Mouse (Mus musculus) CD4-positive, CD25-positive, alpha-beta regulatory T cell, adult 4 months (primary cell): ENCODE measurements around the gene Pnma1. TPM values are rescaled to one million over a fixed set of nuclear protein-coding genes. Genes with fewer than 3 reads are reported as not detected.

Source experiments
- ATAC-seq: one replicate; pipeline ENCODE4 v1.8.0; 2017
- polyA plus RNA-seq, 2 experiments: library from polyadenylated mRNA; unstranded; fragments of 100-300 nt; shearing (Covaris generic); gene quantifications; one replicate each; pipeline ENCODE4 v1.2.1; 2017

Gene Pnma1
- not detected for polyA plus RNA-seq

DNA sequence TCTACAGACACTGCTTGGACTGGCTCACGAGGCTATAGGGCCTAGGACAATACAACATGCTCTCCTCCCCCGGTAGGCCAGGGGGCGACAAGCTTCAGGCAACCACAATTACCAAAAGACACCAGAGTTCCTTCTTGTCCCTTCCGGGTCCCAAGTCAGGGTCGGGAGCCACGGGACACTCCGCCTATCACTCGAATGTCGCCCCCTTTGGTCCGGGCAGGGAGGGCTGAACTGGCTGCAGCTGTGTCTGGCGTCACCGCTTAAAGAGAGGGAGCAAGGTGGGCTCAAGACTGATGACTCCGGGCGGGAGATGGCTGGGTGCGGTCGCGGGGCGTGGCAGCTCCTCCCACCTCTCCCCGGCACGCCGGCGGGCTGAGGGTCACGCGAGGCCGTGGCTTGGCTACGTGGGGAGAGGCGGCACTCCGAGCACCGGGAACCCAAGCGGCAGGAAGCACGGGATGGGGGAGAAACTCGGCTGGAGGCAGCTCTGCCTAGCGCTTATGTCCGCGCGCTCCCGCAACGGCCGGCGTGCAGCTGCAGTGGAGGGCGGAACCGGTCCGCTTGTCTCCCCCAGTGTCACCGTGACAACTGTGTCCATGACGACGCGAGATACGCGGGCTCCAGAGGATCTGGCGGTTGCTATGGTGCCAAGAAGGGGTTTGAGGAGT, at the start of gene Pnma1:
TSS of gene Pnma1 (minus strand) at position 536 of the 668 bp plus-strand sequence.
- ATAC-seq, result peak; percentile 67

DNA sequence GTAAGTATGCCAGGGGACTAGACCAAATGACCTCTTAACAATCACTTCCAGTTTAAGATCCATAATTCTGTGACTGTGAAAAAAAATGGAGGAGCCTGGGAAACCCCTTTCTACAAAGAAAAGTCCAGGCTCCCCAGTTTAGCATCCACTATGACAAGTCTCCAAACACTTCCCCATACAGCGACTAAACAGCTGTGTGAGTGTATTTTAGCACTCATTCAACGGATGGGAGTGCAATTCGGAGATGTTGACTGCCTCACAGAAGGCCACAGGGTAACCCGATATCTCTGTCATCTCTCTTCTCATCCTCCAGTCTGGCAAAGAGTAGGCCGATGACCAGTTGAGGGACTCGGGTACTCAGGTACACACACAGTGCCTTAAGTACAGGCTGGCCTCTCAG, 46.9 kb upstream of the Pnma1 start:
- no peak for ATAC-seq

DNA sequence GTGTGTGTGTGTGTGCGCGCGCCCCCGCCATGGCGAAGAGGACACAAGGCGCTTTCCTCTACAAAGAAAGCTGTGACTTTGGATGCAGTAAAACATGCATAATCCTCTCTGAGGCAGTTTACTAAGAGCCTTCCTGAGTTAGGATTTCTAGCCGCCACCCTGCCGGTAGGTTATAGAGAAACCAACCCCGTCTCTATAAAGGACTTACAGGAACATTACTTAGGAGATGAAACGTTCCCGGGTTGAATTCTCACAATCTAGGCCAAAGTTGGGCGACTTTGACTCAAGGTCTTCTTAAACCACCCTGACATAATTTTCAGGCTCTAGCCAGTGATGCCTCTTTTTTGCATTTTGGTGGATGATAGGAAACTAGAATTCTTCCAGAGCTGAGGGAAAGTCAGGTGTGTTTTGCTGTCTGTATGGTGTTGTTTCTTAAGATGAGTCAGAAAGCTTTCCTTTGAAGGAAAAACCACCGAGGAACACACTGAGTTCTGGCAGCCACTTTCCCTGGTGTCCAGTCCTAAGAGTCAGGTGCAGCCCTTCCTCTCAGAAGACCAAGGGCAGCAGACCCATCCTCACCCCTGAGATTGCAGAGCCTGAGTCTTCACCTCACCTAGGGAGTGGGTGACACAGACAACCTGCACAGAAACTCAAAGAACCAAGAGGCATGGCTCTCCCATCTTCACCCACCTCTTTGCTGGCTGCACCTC, 46.3 kb upstream of the Pnma1 start:
- peak; percentile 2 for ATAC-seq

DNA sequence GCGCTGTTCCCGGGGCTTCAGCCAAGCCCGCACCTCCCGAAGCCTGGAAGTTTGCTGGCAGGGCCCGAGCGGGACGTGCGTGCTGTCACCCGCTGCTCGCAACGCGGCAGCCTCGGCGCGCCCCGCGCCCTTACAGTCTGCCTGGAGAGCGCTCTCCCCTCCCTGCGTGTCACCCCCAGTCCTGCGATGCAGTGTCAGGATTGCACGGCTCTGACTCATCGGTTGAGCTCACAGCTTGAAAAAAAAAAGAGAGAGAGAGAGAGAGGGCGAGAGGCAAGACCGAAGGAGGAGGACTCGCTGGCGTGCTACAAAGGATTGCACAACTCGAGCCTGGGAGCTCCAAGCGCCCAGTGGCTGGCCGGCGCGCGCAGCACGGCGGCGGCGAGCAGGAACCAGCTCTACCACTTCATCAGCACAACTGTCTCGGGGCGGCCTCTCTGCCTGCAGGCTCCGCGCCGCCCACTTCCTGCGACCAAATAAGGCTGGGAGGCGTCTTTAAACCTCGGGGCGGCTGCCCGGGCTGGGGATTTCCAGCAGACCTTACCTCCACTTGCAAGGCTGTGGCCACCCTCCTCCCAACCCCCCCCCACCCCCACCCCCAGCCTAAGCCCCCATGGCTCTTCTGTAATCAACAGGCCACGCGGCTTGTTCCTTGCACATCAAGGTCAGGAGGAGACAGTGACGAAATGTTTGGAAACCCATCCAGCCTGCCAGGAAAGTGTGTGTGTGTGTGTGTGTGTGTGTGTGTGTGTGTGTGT, 45.5 kb upstream of the Pnma1 start:
- peak; percentile 89 for ATAC-seq

DNA sequence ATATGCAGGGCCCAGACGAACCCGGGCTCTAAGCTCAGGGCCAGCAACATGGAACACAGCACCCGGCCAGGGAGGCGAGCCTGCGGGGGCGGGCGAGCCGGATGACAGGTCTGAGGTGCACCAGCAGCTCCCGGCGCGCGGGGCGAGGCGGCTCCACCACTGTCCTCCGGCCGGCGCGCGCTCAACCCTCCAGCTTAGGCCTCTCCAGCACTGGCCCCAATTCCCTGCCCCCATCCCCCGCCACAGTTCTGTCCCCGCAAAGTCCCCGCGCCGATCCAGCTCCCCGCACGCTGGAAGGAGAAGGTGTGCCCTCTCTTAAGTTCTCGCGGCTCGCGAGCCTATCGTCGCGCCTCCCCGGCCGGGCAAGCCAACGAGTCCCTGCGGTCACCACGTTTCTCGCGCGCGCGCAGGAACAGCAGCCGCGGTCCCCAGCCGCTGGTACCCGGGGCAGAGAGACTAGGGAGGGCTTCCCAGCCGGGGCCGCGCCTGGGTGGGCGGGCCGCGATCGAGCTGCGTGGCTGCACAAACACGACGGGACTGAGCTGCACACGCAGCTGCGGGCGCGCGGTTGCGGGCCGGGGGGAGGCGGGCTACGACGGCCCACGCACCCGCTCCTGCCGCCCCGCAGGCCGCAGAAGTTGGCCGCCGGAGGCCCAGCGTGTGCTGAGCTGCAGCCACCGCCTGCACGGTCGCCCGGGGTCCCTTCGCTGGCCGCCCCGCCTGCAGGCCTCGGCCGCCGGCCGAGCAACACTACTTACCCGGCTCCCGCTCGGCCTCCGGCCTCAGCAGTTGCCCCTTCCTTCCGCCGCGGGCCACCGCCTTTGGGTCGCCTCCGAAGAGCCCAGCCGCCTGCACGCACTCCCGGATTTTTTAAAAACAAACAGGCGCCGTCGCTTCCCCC, 44.7 kb upstream of the Pnma1 start:
- peak; percentile 28 for ATAC-seq

DNA sequence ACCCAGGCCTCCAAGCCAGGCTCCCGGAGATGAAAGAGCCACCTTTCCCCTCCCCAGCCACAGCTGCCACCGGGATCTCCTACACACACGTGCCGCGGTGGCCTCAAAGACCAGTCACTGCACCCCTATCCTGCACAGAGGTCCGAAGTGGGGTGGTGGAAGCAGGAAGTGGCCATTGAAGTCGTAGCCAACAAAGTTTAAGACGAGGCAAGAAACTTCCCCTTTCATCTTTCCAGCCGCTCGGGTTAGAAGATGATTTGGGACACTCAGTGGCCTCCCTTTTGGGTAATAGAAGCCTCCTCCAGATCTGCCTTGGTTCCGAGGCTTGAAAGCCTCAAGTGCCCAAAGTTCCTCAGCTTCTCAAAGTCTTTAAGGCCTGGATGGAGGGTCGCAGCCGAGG, 44.0 kb upstream of the Pnma1 start:
- ATAC-seq, result no peak

DNA sequence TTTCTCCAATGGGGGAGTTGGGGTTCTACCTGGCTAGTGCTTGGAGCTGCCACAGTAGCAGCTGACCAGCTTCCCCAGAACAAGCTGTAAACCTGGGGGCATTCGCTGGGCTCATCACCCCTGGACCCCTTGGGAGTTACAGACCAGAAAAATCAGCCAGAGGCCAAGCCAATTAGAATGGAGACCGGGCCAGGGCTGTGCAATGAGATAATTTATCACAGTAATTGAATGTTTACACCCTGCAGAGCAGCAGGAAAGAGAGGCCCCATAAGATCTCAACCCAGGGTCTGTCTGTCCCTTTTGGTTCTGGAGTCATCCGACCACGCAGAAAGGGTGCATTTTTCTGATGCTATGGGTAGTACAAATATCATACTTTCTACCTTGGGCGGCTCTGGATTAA, 43.5 kb upstream of the Pnma1 start:
- no peak for ATAC-seq

DNA sequence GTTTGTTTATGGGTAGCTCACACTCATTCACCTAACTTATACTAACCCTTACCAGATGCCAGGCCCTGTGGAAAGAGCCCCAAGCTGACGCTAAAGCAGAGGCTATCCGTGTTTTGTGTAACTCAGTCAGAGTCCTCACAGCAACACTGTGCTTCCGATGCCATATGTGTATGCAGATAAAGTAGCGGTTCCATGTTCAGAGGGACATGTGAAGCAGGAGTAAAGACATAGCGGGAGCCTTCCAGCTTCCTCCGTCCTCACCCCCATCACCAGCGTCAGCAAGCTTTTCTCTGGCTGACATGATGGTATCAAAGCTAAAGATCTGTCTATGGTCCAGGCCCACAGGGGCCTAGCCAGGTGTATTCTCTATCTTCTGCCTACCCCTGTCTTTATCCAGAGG, 42.9 kb upstream of the Pnma1 start:
- no peak for ATAC-seq

DNA sequence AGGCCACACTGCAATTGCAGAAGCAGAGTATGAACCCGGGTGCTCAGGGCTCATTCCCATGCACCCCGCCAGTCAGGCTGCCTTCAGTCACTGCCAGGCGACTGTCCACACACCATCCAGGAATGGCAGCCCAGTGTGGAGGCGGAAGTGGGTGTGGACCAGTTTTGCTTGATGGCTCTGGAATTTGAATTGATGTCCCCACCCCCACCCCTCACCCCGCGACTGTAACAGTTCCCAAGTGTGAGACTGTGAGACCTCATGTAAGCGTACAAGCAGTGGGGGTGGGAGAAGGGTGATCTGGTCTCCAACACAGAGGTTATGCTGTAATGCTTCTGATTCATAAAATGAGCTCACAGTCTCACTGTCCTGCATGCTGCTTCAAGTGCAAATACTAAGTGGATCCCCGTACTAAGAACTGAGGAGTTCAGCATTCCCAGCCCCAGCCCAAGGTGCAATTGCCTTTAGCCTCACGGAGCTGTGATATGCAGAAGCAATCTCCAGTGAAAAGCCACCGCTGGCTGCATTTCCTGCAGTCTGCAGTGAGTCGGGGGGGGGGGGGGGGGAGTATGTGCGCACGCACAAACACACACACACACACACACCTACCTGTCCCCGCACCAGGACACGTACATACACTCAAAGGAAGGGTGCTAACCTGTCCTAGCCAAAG, 42.0 kb upstream of the Pnma1 start:
- ATAC-seq, result no peak

DNA sequence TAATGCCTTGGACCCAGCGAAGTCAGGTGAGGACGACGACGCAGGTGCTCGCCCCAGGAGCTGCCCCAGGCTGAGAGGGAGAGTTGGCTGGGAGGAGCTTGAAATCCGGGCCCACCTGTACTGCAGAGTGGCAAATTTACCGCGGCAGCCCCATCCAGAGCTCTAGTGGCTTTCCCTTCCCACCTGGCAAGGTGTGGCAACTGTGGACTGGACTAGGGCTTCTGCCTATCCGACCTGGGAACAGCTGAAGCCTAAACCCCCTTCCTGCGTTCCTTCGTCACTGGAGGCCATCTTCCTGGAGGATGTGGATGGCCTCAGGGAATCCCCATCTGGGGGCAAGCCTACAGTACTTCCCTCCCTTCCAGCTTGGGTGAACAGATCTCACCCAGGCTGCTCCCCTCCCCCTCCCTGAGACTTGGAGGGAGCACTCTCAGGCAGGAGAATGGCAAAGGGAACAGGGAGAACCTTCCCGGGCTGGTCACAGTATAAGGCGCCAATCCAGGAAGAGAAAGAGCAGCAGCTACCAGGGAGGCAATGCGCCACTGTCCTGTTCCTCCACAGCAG, 40.7 kb upstream of the Pnma1 start:
- no peak for ATAC-seq

DNA sequence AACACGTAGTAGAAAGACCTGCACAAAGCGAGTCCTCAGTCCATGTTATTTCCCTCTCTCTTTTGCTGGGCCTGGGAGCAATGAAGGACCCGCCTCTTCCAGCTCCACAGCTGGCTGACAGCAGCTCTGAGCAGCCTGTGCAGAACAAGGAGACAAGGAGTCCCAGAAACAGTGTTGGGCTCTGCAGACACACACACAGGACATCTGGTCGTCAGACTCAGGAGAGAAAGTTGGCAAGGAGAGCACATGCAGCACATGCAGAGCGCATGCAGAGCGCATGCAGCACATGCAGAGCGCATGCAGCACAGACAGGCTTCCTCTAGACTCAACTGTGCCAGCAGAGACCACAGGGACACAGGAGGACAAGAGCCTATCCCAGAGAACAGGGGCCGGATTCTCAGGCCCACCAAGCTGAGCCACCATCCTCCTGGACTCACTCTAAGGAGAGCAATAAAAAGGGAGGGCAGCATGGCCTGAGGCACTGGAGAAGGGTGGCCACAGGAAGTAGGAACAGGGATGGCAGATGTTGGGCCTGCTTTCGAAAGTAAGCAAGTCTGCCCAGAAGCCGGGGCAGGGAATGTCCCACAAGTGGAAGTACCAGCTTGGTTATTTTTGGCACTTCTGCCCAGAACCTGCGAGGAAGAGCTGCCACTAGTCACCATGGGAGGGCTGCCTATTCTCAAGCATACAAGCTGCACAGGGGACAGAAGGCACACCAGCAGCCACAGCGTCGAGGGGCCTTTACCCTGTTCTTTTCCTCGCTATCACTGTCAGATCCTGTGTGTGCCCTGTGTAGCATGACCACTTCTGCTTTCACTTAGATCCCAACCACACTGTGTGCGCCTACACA, 39.7 kb upstream of the Pnma1 start:
- ATAC-seq, result no peak

DNA sequence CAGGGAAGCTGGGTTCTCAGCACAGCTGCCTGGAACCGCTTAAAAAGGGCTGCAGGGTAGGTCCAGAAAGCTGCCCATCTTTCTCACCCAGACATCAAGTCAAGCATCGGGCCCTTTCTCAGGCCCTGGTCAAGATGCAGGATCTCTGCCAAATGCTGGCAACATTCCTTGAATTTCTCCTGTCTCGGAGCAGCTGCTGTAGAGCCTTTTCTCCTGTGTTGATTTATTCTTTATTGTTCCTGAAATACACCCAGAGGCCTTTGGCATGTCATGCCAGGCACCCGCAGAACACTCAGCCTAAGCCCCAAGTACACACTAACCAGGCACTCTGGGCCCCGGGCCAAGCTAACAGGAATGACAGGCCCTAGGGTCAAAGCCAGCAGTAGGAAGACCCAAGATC, 38.7 kb upstream of the Pnma1 start:
- no peak for ATAC-seq

DNA sequence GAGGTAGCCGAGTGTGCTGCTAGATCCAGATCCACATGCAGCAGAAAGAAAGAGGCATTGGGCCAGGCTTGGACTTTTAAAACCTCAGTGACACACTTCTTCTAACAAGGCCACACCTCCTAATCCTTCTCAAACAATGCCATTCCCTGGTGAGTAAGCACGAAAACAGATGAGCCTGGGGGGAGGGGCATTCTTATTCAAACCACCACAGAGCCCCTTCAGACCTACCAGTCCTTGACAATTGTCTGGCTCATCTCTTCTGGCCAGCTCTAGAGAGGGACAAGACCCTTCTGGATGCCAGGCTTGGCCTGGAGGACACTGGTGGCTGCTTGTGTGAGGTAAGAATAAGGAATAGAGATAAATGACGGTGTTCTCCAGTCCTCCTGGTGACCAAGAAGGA, 38.2 kb upstream of the Pnma1 start:
- ATAC-seq, result no peak

DNA sequence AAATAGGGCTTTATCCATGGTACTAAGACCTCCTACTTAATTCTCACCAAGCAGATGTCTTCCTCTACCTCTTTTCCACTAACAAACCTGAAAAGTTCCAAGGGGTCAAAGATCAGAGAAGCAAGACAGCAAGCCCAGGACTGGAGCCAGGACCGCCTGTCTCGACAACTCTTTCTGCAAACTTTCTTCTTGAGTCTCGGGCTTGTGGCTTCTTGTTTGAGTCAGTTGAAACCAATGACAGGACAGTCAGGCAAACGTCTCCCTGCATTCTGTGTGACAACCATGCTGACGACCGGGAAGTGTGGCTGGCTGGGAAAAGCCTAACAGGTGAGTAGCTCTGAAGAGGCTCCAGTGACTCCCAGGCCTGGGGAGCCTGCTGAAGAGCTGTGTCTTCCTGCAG, 37.3 kb upstream of the Pnma1 start:
- no peak for ATAC-seq

DNA sequence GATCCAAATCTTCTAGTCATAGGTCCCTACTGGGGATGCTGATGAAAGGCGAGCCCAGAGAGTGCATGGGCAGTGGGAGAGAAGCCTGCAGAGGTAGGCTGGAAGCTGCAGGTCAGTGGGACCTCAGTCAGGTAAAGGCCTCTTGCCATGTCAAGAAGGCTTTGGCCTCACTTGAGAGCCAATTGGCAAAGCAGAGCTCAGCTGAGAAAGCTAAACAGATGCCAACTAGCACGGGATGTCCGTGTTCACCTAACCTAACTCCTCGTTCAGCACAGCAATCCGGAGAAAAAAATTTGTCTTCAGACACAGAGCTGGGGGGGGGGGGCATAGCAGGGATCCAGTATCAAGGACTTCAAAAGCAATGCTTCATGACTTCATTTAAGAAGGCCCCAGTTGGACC, 36.7 kb upstream of the Pnma1 start:
- ATAC-seq, result no peak

DNA sequence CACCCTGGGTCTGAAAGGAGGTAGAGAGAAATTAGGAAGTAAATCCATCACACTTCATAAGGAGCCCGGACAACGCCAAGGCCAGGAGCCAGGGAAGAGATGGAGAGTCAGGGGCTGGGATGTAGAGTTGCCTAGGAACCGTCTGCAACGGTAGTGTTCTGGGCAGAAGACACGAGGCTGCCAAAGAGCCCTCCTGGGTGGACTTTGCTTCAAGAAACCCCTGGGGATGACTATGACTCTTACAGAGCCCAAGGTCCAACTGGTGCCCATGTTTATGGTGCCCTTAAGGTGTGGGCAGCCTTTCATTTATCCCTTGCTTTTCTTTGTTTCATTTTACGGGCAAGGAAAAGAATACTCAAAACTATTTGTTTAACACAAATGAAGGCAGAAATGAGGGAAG, 33.7 kb upstream of the Pnma1 start:
- no peak for ATAC-seq

DNA sequence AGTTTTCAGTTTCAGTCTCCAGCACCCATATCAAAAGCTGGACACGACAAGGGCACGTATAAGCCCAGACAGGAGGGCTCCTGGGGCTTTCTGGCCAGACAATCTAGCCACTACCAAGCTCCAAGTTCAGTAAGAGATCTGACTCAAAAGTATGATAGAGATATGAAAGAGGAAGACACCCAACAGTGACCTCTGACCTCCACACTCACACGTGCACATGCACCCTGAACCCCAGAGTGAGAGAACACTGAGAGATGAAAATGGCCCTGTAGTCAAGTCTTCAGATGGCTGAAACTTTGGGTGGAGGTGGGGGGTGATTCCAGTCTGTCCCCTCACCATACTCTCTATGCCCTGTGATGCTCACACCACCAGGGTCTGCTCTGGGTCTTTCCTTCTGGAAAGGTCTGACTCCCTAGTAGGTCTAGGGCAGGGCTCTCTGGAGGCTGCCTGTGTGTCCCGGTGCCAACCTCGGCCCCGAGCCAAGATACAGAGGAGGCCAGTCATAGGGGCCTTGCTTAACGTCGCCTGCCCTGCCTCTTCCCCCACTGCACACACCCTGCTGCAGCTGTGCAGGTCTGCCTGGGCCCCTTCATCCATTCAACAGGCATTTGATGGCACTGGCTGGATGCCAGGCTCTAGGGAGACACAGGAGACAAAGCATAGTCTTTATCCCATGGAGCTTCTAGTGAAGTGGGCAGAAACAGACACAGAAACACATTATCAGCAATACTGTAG, 32.6 kb upstream of the Pnma1 start:
- no peak for ATAC-seq

DNA sequence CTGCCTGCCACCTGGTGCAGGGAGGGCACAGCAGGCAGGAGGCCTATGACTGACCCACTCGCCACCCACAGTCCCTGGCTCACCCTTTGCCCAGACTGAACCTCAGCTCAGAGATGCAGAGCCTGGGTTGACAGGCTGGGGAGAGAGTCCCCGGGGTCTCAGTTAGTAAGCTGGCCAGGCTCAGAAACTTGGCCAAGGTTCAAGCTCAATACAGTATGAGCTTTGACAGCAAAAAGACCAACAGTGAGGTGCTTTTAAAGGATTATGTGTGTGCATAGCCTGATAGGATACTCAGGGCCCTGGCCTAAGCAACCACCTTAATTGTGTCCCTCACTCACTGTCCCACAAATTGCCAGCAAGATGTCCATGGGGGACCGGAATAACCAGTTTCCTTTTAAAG, 31.8 kb upstream of the Pnma1 start:
- no peak for ATAC-seq

DNA sequence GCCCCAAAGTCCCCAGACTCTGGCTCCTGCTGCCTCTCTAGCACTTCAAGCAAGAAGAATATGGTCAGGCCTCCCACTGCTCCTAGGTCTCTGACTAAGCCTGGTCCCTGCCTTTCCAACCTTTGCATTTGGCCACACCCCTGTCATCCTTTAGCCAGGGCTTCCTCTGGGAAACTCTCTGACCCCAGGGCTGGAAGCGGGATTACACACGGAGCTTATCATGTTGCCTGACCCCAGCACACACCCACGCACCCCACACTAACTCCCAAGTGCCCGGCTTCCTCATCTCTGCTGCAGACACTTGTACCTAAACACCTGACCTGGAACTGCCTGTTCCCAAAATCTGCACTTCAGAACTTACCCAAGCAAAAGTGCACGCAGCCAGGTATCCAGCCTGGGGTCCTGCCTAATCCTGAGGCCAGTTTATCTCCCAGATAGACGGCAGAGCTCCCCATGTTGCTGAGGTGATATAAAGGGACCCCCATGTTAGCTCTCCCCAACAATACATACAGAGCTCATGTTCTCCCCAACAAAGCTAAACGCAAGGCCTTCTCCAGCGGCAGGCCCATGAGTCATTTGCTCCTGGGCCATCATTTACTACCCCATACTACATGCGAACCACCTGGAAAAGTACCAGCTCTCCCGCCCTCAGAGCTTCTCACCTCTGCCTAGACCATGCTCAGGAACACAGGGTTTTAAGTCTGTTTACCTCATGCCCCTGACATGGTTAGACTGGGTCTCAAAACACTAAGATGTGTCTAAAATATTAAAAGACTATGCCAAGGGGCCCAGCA, 30.6 kb upstream of the Pnma1 start:
- no peak for ATAC-seq
